Mouse (Mus musculus) neural tube, embryonic 14.5 days (tissue): Measurements from ENCODE around the gene Pah. TPM values are rescaled to one million over a fixed set of nuclear protein-coding genes. Genes with fewer than 3 reads are reported as not detected.

Source experiments
- ATAC-seq: fragments of 200-750 bp; cut with Nextera tagmentation; 2 replicates; pipeline ENCODE4 v1.8.0; 2017; ENCODE audit warnings: low read depth, mild to moderate bottlenecking, moderate TSS enrichment, moderate library complexity
- H3K27ac ChIP-seq: fragments of 300-500 bp; sonication (generic); 2 replicates; pipeline ENCODE4 v1.5.1; 2014; ENCODE audit warnings: low read depth, mild to moderate bottlenecking, control low read depth, low read length, moderate library complexity, mixed read lengths
- H3K27me3 ChIP-seq: fragments of 300-500 bp; sonication (generic); 2 replicates; pipeline ENCODE4 v1.6.1; 2014; ENCODE audit warnings: low read length; ENCODE audit not compliant: control insufficient read depth, insufficient read depth
- H3K36me3 ChIP-seq: fragments of 300-500 bp; sonication (generic); 2 replicates; pipeline ENCODE4 v1.6.1; 2014; ENCODE audit warnings: low read length, mixed read lengths; ENCODE audit not compliant: control insufficient read depth, insufficient read depth
- H3K4me1 ChIP-seq: fragments of 300-500 bp; sonication (generic); 2 replicates; pipeline ENCODE4 v1.6.1; 2014; ENCODE audit warnings: low read length; ENCODE audit not compliant: control insufficient read depth, insufficient read depth
- H3K4me2 ChIP-seq: fragments of 300-500 bp; sonication (generic); 2 replicates; pipeline ENCODE4 v1.6.1; 2014; ENCODE audit warnings: mild to moderate bottlenecking, low read depth, low read length, control low read depth
- H3K4me3 ChIP-seq: fragments of 300-500 bp; sonication (generic); 2 replicates; pipeline ENCODE4 v1.5.1; 2014; ENCODE audit warnings: low read depth, low read length, control low read depth, mixed read lengths
- H3K9ac ChIP-seq: fragments of 300-500 bp; sonication (generic); replicated peaks from 2 replicates; pipeline ENCODE4 v1.6.1; 2014; ENCODE audit warnings: low read depth, mild to moderate bottlenecking, control low read depth, low read length, mixed read lengths
- H3K9me3 ChIP-seq: fragments of 300-500 bp; sonication (generic); 2 replicates; pipeline ENCODE4 v1.6.1; 2016; ENCODE audit warnings: low read length; ENCODE audit not compliant: control insufficient read depth
- WGBS: fragments of 180-500 bp; shearing (Covaris S2); extraction: QIAGEN DNeasy Blood & Tissue Kit; methylation state at CpG from one replicate; pipeline ENCODE4 v1.1.7; 2014; 5-methylcytosine and 5-hydroxymethylcytosine counted together
- polyA plus RNA-seq: library from polyadenylated mRNA; unstranded; fragments of >200 nt; fragmentation: Nextera tagmentation; extraction: Ambion mirVana; gene quantifications from 2 replicates; pipeline ENCODE4 v1.2.1, GENCODE M21; 2014

Pah gene
- polyA plus RNA-seq = not detected in 2 replicates

- H3K9ac ChIP-seq = no peak within 1 kb of the TSS
- no peaks in the 10 kb centered on the region for H3K27me3 ChIP-seq
- H3K4me2 ChIP-seq = no peak within 1 kb of the TSS
- no peak for ATAC-seq
- no peaks in the 10 kb centered on the region for H3K36me3 ChIP-seq
- H3K4me1 ChIP-seq = no peaks in the 10 kb centered on the region
- no peaks in the 10 kb centered on the region for H3K9me3 ChIP-seq
- H3K4me3 ChIP-seq = no peak within 1 kb of the TSS
- 88% methylated on average over 5 of the region's 5 CpGs for WGBS
- no peak within 1 kb of the TSS for H3K27ac ChIP-seq
Measured at GRCm38 (mm10) chr10:87521646-87522045, at the start of gene Pah. TSS of gene Pah (plus strand) at chr10:87521795.

- ATAC-seq = peak; percentile 68; the same call in 1 of the 2 replicates
- 18% methylated on average over 10 of the region's 10 CpGs for WGBS
- no peak overlapping the region for H3K27ac ChIP-seq
Measured at GRCm38 (mm10) chr10:87473475-87474131, 48.0 kb upstream of the Pah start.

GRCm38 (mm10) chr10:87474971-87475370, 46.6 kb upstream of the Pah start:
- Histone ChIP-seq H3K4me3 (no peak overlapping the region), H3K4me1 (peaks cover 2% of the 10 kb centered on the region; the same call in 1 of the 2 replicates), H3K36me3 (no peaks in the 10 kb centered on the region), H3K9me3 (no peaks in the 10 kb centered on the region), H3K27ac (no peak overlapping the region), H3K4me2 (no peak overlapping the region), H3K9ac (no peak overlapping the region), H3K27me3 (no peaks in the 10 kb centered on the region)
- ATAC-seq = no peak
- 48% methylated on average over 2 of the region's 2 CpGs for WGBS

More at GRCm38 (mm10) chr10:87473475-87474131, 48.0 kb upstream of the Pah start:
- Histone ChIP-seq H3K4me3 (no peak overlapping the region), H3K4me2 (no peak overlapping the region), H3K9me3 (no peaks in the 10 kb centered on the region), H3K9ac (no peak overlapping the region), H3K36me3 (no peaks in the 10 kb centered on the region), H3K27me3 (no peaks in the 10 kb centered on the region), H3K4me1 (peaks cover 2% of the 10 kb centered on the region; the same call in 1 of the 2 replicates)

GRCm38 (mm10) chr10:87477895-87478294, 43.7 kb upstream of the Pah start:
- Histone ChIP-seq H3K9ac (no peak overlapping the region), H3K4me1 (peaks cover 2% of the 10 kb centered on the region; the same call in 1 of the 2 replicates), H3K27ac (no peak overlapping the region), H3K27me3 (no peaks in the 10 kb centered on the region), H3K4me3 (no peak overlapping the region), H3K4me2 (no peak overlapping the region), H3K9me3 (no peaks in the 10 kb centered on the region), H3K36me3 (no peaks in the 10 kb centered on the region)
- WGBS = 46% methylated on average over 5 of the region's 5 CpGs
- no peak for ATAC-seq

- Histone ChIP-seq H3K27me3 (no peaks in the 10 kb centered on the region), H3K36me3 (no peaks in the 10 kb centered on the region), H3K4me3 (peak overlapping the region; percentile 38), H3K9me3 (no peaks in the 10 kb centered on the region), H3K4me1 (peaks cover 19% of the 10 kb centered on the region), H3K9ac (no peak overlapping the region), H3K27ac (peak overlapping the region; percentile 36; the same call in 1 of the 2 replicates), H3K4me2 (peak overlapping the region; percentile 65)
- WGBS = under 1% methylated on average over 17 of the region's 17 CpGs
- ATAC-seq = no peak
Measured at GRCm38 (mm10) chr10:87484831-87485720, 36.5 kb upstream of the Pah start.

- Histone ChIP-seq H3K4me3 (peak overlapping the region; percentile 38), H3K27me3 (no peaks in the 10 kb centered on the region), H3K9ac (peak overlapping the region; percentile 17), H3K9me3 (no peaks in the 10 kb centered on the region), H3K36me3 (no peaks in the 10 kb centered on the region), H3K27ac (peak overlapping the region; percentile 49; the same call in 1 of the 2 replicates), H3K4me2 (peak overlapping the region; percentile 65), H3K4me1 (peaks cover 19% of the 10 kb centered on the region)
- peak; percentile 82 for ATAC-seq
- WGBS = under 1% methylated on average over 33 of the region's 33 CpGs
Measured at GRCm38 (mm10) chr10:87485721-87486620, 35.6 kb upstream of the Pah start.

- Histone ChIP-seq H3K4me1 (peaks cover 22% of the 10 kb centered on the region), H3K4me2 (peak overlapping the region; percentile 48), H3K36me3 (no peaks in the 10 kb centered on the region), H3K9me3 (no peaks in the 10 kb centered on the region), H3K27me3 (no peaks in the 10 kb centered on the region), H3K27ac (peak overlapping the region; percentile 78), H3K9ac (peak overlapping the region; percentile 37), H3K4me3 (no peak overlapping the region)
- ATAC-seq = peak; percentile 78
- WGBS = under 1% methylated on average over 16 of the region's 16 CpGs
Measured at GRCm38 (mm10) chr10:87488429-87489145, 33.0 kb upstream of the Pah start.
